Mouse (Mus musculus) myocyte (in vitro differentiated cells): ENCODE data around the gene Dolpp1. TPM values are rescaled to one million over a fixed set of nuclear protein-coding genes. Genes with fewer than 3 reads are reported as not detected.
A peak's percentile ranks its signal among the peaks of the same experiment; 100 is the strongest.

Experiments
- H3K27me3 ChIP-seq: one replicate; pipeline ENCODE4 v1.6.1; 2011; ENCODE audit not compliant: control insufficient read depth, insufficient read depth, insufficient read length
- H3K36me3 ChIP-seq: one replicate; pipeline ENCODE4 v1.6.1; 2011; ENCODE audit not compliant: control insufficient read depth, insufficient read depth
- H3K4me2 ChIP-seq: one replicate; pipeline ENCODE4 v1.6.1; 2011; ENCODE audit warnings: low read depth, control low read depth
- H3K4me3 ChIP-seq: one replicate; pipeline ENCODE4 v1.5.1; 2011; ENCODE audit warnings: mild to moderate bottlenecking, control low read depth, moderate library complexity
- H3K79me2 ChIP-seq: one replicate; pipeline ENCODE4 v1.6.1; 2011; ENCODE audit not compliant: control insufficient read depth, insufficient read depth
- H3ac ChIP-seq: one replicate; pipeline ENCODE4 v1.6.1; 2011; ENCODE audit not compliant: control insufficient read depth, insufficient read length
- CEBPB ChIP-seq: IDR thresholded peaks from 2 replicates; pipeline ENCODE4 v1.6.1; 2011; ENCODE audit warnings: mild to moderate bottlenecking, moderate library complexity; ENCODE audit not compliant: poor library complexity, insufficient read depth, severe bottlenecking
- E2F4 ChIP-seq: IDR thresholded peaks from one replicate; pipeline ENCODE4 v1.6.1; 2011; ENCODE audit warnings: mild to moderate bottlenecking, control low read depth, moderate library complexity; ENCODE audit not compliant: insufficient read depth
- MAX ChIP-seq: IDR thresholded peaks from one replicate; pipeline ENCODE4 v1.6.1; 2011; ENCODE audit warnings: low read depth, mild to moderate bottlenecking, control low read depth
- MYOD1 ChIP-seq, 3 experiments: IDR thresholded peaks; one replicate each; pipeline ENCODE4 v1.6.1; 2011; ENCODE audit warnings: control low read depth in 2 of 3, low read depth in 2 of 3, mild to moderate bottlenecking in 2 of 3, moderate library complexity in 1 of 3; ENCODE audit not compliant: insufficient read length in 2 of 3, control insufficient read depth in 1 of 3
- MYOG ChIP-seq, 3 experiments: IDR thresholded peaks; one replicate each; pipeline ENCODE4 v1.6.1; 2011; ENCODE audit warnings: control low read depth in 2 of 3, low read depth in 2 of 3, mild to moderate bottlenecking in 2 of 3; ENCODE audit not compliant: insufficient read length in 2 of 3, control insufficient read depth in 1 of 3, insufficient read depth in 1 of 3
- POLR2A ChIP-seq: IDR thresholded peaks from one replicate; pipeline ENCODE4 v1.6.1; 2011; ENCODE audit warnings: low read depth, mild to moderate bottlenecking, control low read depth, moderate library complexity; ENCODE audit not compliant: insufficient read length
- POLR2AphosphoS2 ChIP-seq: IDR thresholded peaks from one replicate; pipeline ENCODE4 v1.6.1; 2011; ENCODE audit warnings: low read depth, control low read depth; ENCODE audit not compliant: insufficient read length
- REST ChIP-seq: IDR thresholded peaks from one replicate; pipeline ENCODE4 v1.6.1; 2011; ENCODE audit warnings: mild to moderate bottlenecking, control low read depth, moderate library complexity; ENCODE audit not compliant: insufficient read depth, insufficient read length
- SRF ChIP-seq: IDR thresholded peaks from one replicate; pipeline ENCODE4 v1.6.1; 2011; ENCODE audit warnings: low read depth; ENCODE audit not compliant: control insufficient read depth, insufficient read length
- TCF12 ChIP-seq: IDR thresholded peaks from one replicate; pipeline ENCODE4 v1.6.1; 2011; ENCODE audit warnings: mild to moderate bottlenecking, control low read depth; ENCODE audit not compliant: poor library complexity, insufficient read depth, severe bottlenecking
- TCF3 ChIP-seq: IDR thresholded peaks from one replicate; pipeline ENCODE4 v1.6.1; 2011; ENCODE audit warnings: low read depth, control low read depth; ENCODE audit not compliant: insufficient read length
- USF1 ChIP-seq: IDR thresholded peaks from one replicate; pipeline ENCODE4 v1.6.1; 2011; ENCODE audit warnings: low read depth, mild to moderate bottlenecking, control low read depth, moderate library complexity
- polyA plus RNA-seq: library from polyadenylated mRNA; unstranded; fragments of >200 nt; fragmentation: generic; extraction: Trizol; gene quantifications from one replicate; pipeline ENCODE4 v1.2.1, GENCODE M21; 2012; ENCODE audit warnings: missing spikeins

The Dolpp1 gene
- polyA plus RNA-seq, 1 experiment, result 15.7 TPM

DNA sequence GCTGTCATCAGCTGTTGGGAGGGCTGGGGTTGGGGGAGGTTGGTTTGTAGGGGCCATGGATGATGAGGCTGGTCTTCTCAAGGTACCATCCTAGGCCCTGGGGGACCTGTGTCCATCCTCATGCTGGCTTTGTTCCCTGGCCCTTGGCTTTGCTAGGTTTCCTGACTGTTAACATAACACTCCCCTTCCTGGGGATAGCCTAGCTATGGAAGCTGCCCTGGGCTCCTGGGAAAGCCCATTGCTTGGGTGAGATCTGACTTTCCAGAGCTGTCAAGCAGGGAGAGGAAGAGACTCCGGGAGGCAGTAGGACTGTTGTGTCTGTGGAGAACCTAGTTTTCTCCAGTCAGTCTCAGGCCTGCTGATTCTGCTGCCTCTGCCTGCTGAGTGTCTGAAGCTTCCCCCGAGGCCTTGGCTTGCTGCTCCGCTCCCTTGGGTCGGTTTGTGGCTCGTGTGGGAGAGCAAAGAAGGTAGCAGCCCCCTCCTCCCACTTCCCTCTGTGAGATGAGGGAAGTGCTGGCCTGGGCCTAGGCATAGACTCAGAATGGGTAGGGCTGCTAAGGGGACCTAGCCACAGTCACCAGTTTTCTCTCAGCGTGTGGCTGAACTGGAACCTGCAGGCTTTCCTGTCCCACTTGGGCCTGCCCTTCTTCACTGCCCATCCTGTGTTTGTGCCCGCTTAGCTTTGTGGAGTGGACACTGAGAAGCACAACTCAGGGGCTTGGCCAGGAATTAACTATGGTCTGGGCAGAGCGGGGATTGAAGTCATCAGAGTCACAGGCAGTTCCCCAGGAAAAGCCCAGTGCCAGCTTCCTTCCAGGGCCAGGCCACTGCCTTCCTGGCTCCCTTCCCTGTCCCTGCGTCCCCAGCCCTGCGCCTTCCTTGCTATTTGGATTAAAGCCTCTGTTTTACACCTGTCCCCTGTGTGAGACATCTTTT, 55.1 kb downstream of the Dolpp1 start:
- Histone ChIP-seq H3K36me3 (peaks cover 18% of the 10 kb centered on the region), H3K4me3 (no peak overlapping the region), H3K4me2 (peak overlapping the region; percentile 80), H3K79me2 (peaks cover 13% of the 10 kb centered on the region), H3ac (no peak overlapping the region), H3K27me3 (no peaks in the 10 kb centered on the region)
- TF ChIP-seq POLR2A (no peak), MAX (no peak), MYOD1 (IDR thresholded peaks at IDR 0.05; ENCODE audit: control insufficient read depth in 1 of 3, insufficient read length in 2 of 3, low read depth in 2 of 3) (no peak), TCF12 (no peak), POLR2AphosphoS2 (no peak), E2F4 (no peak)

- no peak overlapping the region for H3K4me3 ChIP-seq
- H3K79me2 ChIP-seq, result peaks cover 12% of the 10 kb centered on the region
- H3K4me2 ChIP-seq, result no peak overlapping the region
- H3K27me3 ChIP-seq, result no peaks in the 10 kb centered on the region
- no peak overlapping the region for H3ac ChIP-seq
- peaks cover 18% of the 10 kb centered on the region for H3K36me3 ChIP-seq
- TF ChIP-seq TCF12 (no peak), CEBPB (no peak), REST (no peak), SRF (no peak), USF1 (no peak), E2F4 (no peak), MYOG (IDR thresholded peaks at IDR 0.05; ENCODE audit: control insufficient read depth in 1 of 3, insufficient read depth in 1 of 3, insufficient read length in 2 of 3, low read depth in 2 of 3) (no peak), POLR2A (no peak), MYOD1 (IDR thresholded peaks at IDR 0.05; ENCODE audit: control insufficient read depth in 1 of 3, insufficient read length in 2 of 3, low read depth in 2 of 3) (no peak), MAX (no peak), POLR2AphosphoS2 (no peak), TCF3 (no peak)
Measured at GRCm38 (mm10) chr2:30448371-30448770, 56.3 kb downstream of the Dolpp1 start.

Other genes with a start within 250 kb of the Dolpp1 start
- gene Endog, start 220.8 kb upstream of the Dolpp1 start, polyA plus RNA-seq, result 17.6 TPM
- 28.7 TPM for gene Spout1, start 213.8 kb upstream of the Dolpp1 start, polyA plus RNA-seq
- 11.3 TPM for gene Kyat1, start 186.4 kb upstream of the Dolpp1 start, polyA plus RNA-seq
- 22.6 TPM for gene Lrrc8a, start 154.5 kb upstream of the Dolpp1 start, polyA plus RNA-seq
- 0.55 TPM for gene Gm28035, start 151.7 kb upstream of the Dolpp1 start, polyA plus RNA-seq
- gene Phyhd1, start 126.1 kb upstream of the Dolpp1 start, polyA plus RNA-seq, result 14.7 TPM
- gene Gm28038, start 111.2 kb upstream of the Dolpp1 start, polyA plus RNA-seq, result not detected
- 28.3 TPM for gene Dolk, start 105.9 kb upstream of the Dolpp1 start, polyA plus RNA-seq
- gene Nup188, start 105.9 kb upstream of the Dolpp1 start, polyA plus RNA-seq, result 54.0 TPM
- 73.7 TPM for gene Sh3glb2, start 32.9 kb upstream of the Dolpp1 start, polyA plus RNA-seq
- 13.6 TPM for gene Miga2, start 28.0 kb upstream of the Dolpp1 start, polyA plus RNA-seq
- gene Crat, start 23.6 kb downstream of the Dolpp1 start, polyA plus RNA-seq, result 42.2 TPM
- 151 TPM for gene Ptpa, start 23.8 kb downstream of the Dolpp1 start, polyA plus RNA-seq
- 20.5 TPM for gene Ier5l, start 82.0 kb downstream of the Dolpp1 start, polyA plus RNA-seq
- gene Cstad, start 202.8 kb downstream of the Dolpp1 start, polyA plus RNA-seq, result 0.77 TPM